Mouse (Mus musculus) ES-Bruce4 (cell line): ENCODE results near the gene Extl1.

Source experiments
- CTCF ChIP-seq: IDR thresholded peaks from one replicate; pipeline ENCODE4 v1.8.1; 2011; ENCODE audit warnings: low read depth, low read length
- EP300 ChIP-seq: IDR thresholded peaks from 2 replicates; pipeline ENCODE4 v1.6.1; 2011; ENCODE audit warnings: low read depth, low read length; ENCODE audit not compliant: insufficient read depth

DNA sequence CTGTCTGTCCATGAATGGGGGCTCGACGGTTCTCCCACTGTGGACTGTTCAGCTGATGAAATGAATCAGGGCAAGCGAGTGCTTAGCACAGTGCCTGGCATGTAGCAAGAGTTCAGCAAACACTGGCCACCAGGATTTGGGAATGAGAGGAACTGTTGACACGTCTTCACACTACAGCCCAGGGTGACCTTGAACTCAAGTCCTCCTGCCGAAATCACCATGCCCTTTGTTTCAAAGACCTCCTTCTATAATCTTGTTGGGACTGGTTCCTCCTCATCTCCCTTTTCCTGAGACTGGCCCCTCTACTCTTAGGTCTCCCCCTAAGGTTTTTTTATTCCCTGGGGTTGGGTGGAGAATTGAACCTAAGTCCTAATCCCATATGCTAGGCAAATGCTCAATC is 71.3 kb downstream of the Extl1 start:
- no peak for TF ChIP-seq CTCF
- no peak for TF ChIP-seq EP300
